Mouse (Mus musculus): Measurements from ENCODE around the gene Cryl1.

The Cryl1 gene

DNA sequence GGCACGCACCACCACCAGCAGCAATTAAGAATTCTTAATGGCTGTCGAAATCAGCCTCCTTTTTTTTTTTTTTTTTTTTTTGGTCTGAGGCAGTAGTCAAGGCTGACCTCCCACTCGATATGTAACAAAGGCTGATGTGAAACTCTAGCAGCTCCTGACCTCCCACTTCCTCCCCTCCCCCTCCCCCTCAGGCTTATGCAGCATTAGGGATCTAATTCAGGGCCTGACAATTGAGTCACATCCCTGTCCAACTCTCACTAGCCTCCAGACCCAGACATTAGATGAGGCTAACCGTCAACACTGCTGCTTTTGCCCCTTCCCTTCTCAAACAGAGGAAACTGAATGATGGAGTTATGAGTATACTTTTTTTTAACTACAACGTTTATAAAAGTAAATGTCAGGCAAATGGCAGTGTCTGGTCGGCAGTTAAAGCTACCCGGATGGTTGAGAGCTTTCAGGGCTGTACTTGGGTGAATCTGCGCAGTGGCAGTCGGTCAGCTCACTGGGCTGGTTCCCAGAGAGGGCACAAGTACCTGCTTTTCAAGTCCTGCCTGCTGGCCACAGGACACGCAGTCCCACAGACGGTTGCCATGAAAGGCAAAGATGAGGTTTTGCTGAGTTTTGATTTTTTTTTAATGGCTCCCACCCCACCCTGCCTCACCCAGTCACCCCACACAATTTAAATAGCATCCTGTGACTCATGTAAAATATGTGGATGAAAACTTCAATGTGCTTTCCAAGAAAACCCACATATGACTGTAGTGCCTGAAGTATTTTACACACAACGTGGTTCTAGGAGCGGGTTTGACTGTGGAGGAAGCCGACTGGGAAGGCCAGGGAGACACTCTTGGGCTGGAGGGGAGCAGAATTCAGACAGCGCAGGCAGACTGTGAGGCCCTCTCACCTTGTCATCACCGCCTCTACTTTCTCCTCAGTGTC lies 81.4 kb downstream of the Cryl1 start:
- no peak for DNase-seq

- DNase-seq = no peak
Measured at GRCm38 (mm10) chr14:57315976-57316375, 82.4 kb downstream of the Cryl1 start.

DNA sequence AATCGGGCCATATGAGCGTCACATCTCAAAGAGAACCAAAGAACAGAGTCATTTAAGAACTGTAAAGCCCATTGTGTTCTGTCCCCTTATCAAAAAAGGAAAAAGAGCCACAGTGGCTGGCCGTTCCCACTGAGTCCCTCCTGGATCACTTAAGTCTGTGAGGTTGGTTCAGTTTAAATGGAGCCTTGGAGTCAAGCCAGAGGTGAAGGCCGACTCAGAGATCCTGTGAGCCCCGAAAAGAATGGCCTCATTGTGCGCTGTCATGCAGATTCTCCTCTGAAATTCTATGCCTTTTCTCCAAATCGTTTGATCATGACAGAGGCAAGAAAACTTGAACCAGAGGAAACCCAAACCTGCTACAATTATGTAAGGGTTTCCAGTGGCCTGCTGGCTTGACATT lies 82.8 kb downstream of the Cryl1 start:
- DNase-seq = no peak

- no peak for DNase-seq
Measured at GRCm38 (mm10) chr14:57301600-57302230, 96.6 kb downstream of the Cryl1 start.

DNA sequence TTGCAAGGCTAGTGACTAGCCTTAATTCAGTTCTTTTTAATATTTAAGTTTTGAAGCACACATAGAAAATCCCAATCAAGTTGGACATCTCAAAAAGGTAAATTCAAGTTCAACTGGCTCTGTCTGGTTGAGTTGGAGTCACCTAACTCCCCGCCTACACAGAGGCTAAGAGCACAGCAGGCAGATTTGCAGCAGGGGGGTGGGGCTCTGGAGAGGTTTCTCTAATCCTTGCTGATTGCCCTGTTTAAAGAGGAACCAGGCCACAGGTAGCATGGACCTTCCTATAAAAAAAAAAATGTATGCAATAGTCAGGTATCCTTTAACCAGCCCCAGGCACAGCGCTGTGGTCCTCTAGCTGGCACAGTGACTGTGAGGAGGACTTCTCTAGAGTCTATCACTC lies 97.8 kb downstream of the Cryl1 start:
- DNase-seq = no peak

DNA sequence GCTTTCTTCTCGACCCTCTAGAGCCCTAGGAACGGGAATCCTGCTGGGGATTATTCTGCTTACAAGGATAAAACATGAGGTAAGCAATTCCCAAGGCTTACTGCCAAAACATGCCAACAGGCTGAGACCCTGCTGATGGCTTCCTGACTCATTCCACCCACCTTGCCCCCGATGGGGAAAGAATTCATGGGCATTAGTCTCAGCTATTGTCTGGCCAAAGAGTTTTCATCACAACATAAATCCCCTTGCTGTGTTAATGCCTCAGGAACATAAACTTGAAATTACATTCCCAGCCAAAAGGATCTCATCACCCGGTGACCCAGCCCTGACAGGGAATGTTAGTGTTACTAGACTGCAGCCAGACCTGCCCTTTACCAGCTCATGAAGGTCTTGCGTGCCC lies 100.7 kb downstream of the Cryl1 start:
- no peak for DNase-seq

GRCm38 (mm10) chr14:57291399-57291942 lies 106.9 kb downstream of the Cryl1 start:
- no peak for DNase-seq

DNA sequence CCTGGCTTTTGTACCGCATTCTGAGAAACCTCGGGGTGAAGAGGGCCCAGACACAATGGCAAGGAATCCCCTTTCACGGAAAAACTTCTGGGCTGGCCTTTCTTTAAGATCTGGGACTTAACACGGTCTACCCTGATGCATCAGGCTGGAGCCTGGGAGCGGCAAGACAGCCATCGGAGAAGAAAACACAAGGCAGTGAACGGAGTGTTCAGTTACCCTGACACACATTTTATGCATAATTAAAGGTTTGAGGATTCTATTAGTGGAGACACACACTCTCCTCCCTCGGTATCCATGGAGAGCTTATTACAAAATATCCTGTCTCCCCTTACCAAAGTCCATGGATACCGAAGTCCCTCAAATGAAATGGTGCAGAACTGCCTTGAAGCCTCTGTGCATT lies 109.2 kb downstream of the Cryl1 start:
- no peak for DNase-seq

DNA sequence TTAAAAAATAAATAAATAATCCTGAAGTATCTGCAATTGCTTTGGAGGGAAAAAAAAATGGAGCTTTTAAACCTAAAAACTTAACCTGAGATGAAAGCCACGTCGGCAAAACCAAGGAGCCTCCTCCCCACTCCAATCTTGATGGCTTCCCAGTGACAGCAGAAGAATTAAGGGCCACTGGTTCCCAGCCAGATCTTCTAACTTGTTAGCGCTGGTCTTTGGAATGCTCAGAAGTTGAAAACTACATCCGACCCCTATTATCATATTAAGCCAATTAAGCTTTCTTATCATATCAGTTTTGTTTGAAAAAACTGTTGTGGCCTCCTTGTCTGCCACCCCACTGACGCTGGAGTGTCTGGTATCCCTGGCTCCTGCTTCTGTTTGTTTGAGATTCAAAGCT lies 114.5 kb downstream of the Cryl1 start:
- DNase-seq = no peak

GRCm38 (mm10) chr14:57282591-57282990 lies 115.7 kb downstream of the Cryl1 start:
- no peak for DNase-seq

DNA sequence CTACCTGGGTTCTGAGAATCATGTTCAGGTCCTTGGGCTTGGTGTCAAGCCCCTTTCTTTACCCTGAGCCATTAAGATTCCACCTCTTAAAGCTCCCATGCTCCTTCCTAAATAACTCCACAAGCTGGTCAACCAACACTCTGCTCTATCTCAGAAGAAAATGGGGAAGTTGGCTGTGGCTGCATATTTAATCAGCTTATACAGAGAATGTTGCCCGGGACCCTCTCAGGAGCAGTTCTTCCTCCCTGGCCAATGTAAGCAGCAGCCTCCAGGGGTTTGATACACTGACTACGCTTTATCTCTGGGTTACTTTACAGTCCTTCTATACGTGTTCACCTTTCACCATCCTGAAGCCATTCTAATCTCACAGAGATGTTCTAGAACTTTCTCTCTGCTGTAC lies 117.5 kb downstream of the Cryl1 start:
- no peak for DNase-seq

DNA sequence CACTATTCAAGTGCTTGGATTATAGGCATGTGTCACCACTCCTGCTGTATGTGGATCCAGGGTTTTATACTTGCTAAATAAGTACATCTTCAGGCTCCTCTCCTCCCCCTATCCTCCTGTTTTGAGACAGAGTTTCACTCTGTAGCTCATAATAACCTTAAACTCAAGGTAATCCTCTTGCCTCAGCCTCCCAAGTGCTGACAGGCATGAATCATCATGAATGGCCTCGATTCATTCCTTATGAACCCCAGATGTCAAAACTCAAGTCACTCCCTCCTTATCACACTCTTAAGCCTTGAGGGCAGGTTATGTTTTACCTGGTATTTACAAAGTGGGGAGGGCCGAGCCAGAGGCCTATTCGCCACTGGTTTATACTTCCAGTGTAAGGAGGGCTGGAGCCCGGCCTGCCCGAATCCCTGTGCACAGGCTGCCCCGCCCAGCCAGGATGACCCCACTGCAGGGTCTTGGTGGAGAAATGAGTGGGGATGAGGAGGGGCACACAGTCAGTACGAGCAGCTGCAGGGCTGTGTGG lies 121.8 kb downstream of the Cryl1 start:
- DNase-seq = no peak

- DNase-seq = no peak
Measured at GRCm38 (mm10) chr14:57272341-57272740, 126.0 kb downstream of the Cryl1 start.

DNA sequence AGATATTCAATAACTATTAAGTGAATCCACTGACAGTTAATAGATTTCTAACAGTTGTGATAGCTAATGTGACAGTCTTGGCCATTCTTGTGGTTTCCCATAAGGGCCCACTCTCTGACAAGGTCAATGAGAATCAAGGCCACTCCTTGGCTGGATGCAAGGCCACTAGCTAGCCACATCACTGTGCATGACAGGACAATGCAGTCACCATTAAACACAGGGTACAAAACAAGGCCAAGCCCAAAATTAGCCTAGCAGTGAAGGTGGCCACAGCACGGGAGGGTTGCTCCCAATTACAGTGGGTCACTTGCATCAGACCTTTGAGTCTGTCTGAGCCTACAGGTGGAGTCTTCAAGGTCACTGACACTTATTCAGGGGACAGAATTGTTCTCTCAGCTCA lies 126.5 kb downstream of the Cryl1 start:
- no peak for DNase-seq

- no peak for DNase-seq
Measured at GRCm38 (mm10) chr14:57268900-57269299, 129.4 kb downstream of the Cryl1 start.

GRCm38 (mm10) chr14:57268344-57268743 lies 130.0 kb downstream of the Cryl1 start:
- no peak for DNase-seq

- DNase-seq = no peak
Measured at GRCm38 (mm10) chr14:57263943-57264342, 134.4 kb downstream of the Cryl1 start.

- DNase-seq = no peak
Measured at GRCm38 (mm10) chr14:57259341-57259740, 139.0 kb downstream of the Cryl1 start.

DNA sequence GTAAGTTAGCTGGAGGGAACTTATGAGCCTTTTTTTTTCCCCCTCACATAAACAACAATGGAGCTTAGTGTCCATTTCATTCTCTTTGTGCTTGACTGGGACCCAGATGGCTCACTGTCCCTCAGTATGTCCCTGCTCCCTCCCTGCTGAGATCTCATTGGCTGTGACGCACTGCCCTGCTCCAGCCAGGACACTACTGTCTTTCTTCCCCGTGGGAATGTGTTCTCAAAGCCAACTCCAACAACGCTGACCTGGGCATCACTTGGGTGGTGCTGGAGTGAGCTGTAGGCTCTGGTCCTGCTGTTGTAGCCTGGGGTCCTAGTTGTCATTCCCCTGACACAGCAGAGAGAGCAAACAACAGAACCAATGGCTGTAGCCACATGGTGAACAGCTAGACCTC lies 149.7 kb downstream of the Cryl1 start:
- peak; percentile 6 to 15 for DNase-seq

DNA sequence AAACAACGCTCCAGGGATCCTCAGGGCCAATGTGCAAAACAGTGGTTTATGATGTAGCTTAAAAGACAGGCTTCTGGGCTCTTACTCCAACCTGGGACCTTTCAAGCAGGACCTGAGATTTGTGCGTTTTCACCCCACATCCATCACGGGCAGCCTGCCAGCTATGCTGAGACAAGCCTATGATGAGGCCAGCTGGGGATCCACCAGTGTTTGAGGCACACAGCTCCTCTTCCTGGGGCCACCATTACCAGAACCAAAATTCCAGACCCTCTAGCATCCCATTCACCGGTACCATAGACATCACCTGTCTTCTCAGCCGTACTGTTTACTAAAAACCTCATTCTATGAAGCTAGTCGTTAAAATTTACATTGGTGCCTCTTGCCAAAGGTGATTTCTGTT lies 151.8 kb downstream of the Cryl1 start:
- peak; percentile 7 to 22 for DNase-seq

GRCm38 (mm10) chr14:57242978-57243377 lies 155.4 kb downstream of the Cryl1 start:
- no peak for DNase-seq

- no peak for DNase-seq
Measured at GRCm38 (mm10) chr14:57235276-57235675, 163.1 kb downstream of the Cryl1 start.

DNA sequence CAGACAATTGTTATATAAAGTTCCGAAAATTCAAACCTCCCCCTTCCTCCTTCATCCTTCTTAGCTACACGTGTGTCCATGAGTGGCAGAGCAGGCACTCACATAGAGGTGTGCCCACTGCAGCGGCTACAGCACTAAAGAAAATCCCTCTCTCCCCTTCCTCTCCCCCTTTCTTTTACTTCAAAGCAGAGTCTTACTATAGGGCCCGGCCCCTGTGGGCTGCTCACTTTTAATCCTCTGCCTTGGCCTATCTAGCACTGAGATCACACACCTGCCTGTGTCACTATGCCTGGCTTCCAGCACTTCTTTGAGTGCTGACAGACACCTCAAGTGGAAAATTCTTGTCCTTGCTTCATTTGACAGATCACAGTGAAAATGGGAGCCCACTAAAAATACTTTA lies 163.6 kb downstream of the Cryl1 start:
- no peak for DNase-seq
